Mouse (Mus musculus): ENCODE measurements around the gene Spock1. TPM values are rescaled to one million over a fixed set of nuclear protein-coding genes. Genes with fewer than 3 reads are reported as not detected.
A peak's percentile ranks its signal among the peaks of the same experiment; 100 is the strongest.

Gene Spock1
- polyA plus RNA-seq, 1 experiment from 2014 or later, result 97.3 TPM

DNA sequence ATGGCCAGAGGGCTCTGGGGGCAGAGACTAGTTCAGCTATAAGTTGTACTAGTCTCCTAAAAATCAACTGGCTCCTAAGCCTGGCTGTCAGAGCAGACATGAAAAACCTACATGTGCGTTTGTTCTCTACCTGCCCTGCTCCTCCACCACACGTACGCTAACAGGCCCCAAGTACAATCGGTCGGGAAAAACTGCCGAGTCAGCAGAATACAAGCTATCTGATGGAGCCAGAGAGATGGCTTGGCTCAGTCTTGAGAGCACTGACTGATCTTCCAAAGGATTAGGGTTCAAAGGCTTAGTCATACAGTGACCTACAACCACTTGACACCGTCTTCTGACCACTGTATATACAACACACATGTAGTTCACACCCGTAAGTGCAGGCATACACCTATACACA is 339.7 kb downstream of the Spock1 start:
- WGBS, result 94% methylated on average over 8 of the region's 8 CpGs
- no peaks in the 10 kb centered on the region for H3K27me3 ChIP-seq
- H3K9ac ChIP-seq, result no peak overlapping the region
- H3K4me3 ChIP-seq, result no peak overlapping the region
- no peak overlapping the region for H3K27ac ChIP-seq (replicated peaks)
- H3K36me3 ChIP-seq, result no peaks in the 10 kb centered on the region
- 0 out of 2 replicates have a peak, but pooled peaks cover 4% of the 10 kb centered on the region for H3K4me1 ChIP-seq (replicated peaks)
- H3K9me3 ChIP-seq, result no peaks in the 10 kb centered on the region
- no peak overlapping the region for H3K4me2 ChIP-seq
- ATAC-seq (ENCODE audit: low FRiP score, low read depth), result no peak

DNA sequence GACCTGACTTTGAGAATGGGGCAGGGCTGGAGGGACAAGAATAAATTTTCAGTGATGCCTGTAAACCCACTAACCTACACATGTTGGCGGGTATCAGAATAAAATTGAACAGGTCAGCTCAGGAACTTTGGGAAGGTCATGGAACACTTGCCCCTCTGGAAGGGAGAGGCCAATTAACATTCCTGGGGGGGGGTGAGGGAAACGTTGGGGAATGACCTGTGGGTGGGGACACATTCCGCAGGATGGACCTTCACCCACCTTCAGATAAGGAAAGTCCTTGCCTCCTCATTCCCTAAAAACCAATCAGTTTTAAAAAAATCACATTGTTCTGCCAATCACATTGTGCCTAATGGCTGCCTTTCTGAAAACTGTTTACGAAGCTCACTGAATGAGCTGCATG is 352.9 kb downstream of the Spock1 start:
- no peaks in the 10 kb centered on the region for H3K4me1 ChIP-seq (replicated peaks)
- H3K27ac ChIP-seq (replicated peaks), result no peak overlapping the region
- 76% methylated on average over 4 of the region's 4 CpGs for WGBS
- H3K9me3 ChIP-seq, result no peaks in the 10 kb centered on the region
- no peaks in the 10 kb centered on the region for H3K27me3 ChIP-seq
- H3K4me3 ChIP-seq, result no peak overlapping the region
- H3K36me3 ChIP-seq, result no peaks in the 10 kb centered on the region
- no peak overlapping the region for H3K4me2 ChIP-seq
- no peak for ATAC-seq (ENCODE audit: low FRiP score, low read depth)
- no peak overlapping the region for H3K9ac ChIP-seq

DNA sequence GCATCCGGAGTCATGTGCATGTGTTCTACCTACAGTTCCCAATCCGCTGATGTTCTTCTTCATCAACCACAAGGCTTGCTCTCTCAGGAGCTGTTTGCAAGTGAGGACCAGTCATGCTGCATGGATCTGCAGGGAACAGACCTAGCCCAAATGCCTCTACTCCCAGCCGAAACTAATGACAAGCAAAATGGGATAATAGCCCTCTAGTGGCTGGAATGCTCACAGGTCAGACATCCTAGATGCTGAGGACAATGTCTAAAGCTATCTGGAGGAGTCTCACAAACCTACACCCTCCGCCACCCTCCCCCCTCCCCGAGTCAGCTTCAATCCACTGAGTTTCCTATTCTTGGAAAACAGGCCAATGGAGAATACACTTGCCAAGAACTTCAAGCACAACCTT is 358.4 kb downstream of the Spock1 start:
- H3K9ac ChIP-seq, result no peak overlapping the region
- H3K27ac ChIP-seq (replicated peaks), result no peak overlapping the region
- H3K4me3 ChIP-seq, result no peak overlapping the region
- H3K4me2 ChIP-seq, result no peak overlapping the region
- H3K36me3 ChIP-seq, result no peaks in the 10 kb centered on the region
- no peak for ATAC-seq (ENCODE audit: low FRiP score, low read depth)
- no peaks in the 10 kb centered on the region for H3K27me3 ChIP-seq
- H3K9me3 ChIP-seq, result no peaks in the 10 kb centered on the region
- H3K4me1 ChIP-seq (replicated peaks), result 0 out of 2 replicates have a peak, but pooled peaks cover 4% of the 10 kb centered on the region
- WGBS, result 25% methylated on average over 5 of the region's 5 CpGs

DNA sequence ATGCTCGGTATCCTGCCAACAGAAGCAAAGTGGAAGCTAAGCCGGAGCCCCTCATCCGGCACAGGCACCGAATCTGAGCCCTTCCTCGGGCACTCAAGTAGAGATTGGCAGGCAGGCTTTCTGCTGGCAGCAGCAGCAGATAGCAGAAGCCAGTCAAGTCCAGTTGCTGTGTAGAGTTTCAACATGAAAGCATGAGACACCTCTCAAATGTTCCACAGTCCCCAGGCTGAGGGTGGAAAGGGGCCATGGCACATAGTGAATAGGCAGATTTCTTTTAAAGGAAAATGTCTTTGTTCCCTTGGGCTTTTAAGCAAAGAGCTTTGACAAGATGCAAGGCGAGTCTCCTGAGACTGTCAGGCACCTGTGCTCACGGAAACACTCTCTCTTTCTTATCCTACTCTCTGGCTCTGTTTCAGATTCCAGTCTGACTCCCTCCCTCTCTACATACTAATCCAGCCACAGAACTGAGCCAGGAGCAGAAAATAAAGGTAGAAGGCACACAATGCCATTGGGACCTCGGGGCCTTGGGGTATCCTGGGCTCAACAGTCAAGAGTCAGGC is 371.1 kb downstream of the Spock1 start:
- no peaks in the 10 kb centered on the region for H3K27me3 ChIP-seq
- no peaks in the 10 kb centered on the region for H3K9me3 ChIP-seq
- no peaks in the 10 kb centered on the region for H3K36me3 ChIP-seq
- WGBS, result 70% methylated on average over 8 of the region's 8 CpGs
- H3K9ac ChIP-seq, result no peak overlapping the region
- ATAC-seq (ENCODE audit: low FRiP score, low read depth), result no peak
- H3K4me2 ChIP-seq, result no peak overlapping the region
- H3K4me3 ChIP-seq, result no peak overlapping the region
- H3K4me1 ChIP-seq (replicated peaks), result no peaks in the 10 kb centered on the region
- H3K27ac ChIP-seq (replicated peaks), result no peak overlapping the region

DNA sequence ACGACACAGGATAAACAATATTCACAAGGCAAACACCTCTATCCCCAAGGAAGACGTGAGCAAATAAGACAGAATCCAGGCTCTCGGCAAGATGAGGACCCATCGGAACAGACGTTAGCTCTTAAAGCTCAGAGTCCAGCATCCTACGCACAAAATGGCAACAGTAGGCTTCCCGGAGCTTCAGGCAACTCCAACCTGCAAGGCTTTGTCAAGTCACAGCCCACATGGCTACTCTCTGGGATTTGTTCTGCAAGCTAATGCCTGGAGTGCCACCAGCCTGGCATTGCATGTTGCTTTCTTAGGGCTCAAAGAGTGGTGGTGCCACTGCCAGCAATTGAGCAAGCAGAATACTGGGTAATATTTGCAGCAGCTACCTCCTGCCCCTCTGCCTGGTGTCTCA is 373.8 kb downstream of the Spock1 start:
- 87% methylated on average over 7 of the region's 7 CpGs for WGBS

DNA sequence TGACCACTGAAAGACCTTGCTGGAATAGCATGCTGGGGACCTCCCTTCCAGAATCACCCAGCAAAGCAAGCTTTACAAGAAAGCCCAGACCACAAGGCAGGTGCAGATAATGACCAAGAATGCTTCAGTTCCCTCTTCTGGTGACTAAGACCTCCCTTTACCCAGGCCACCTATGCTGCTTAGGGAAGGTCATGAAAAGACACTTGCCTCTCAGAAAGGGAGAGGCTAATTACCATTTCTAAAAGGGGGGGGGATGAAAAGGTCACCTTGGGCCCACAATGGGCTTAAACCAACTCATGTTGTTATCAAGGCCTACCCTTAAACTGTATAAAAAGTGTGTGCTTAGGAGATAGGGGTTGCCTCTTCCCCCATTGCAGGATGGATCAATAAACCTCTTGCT is 382.2 kb downstream of the Spock1 start:
- no peak for ATAC-seq (ENCODE audit: low FRiP score, low read depth)
- Histone ChIP-seq H3K36me3 (no peaks in the 10 kb centered on the region), H3K27me3 (no peaks in the 10 kb centered on the region), H3K4me1 (replicated peaks) (no peaks in the 10 kb centered on the region), H3K27ac (replicated peaks) (no peak overlapping the region), H3K4me3 (no peak overlapping the region), H3K4me2 (no peak overlapping the region), H3K9me3 (no peaks in the 10 kb centered on the region), H3K9ac (no peak overlapping the region)

More for the DNA sequence above, 373.8 kb downstream of the Spock1 start:
- Histone ChIP-seq H3K27ac (replicated peaks) (no peak overlapping the region), H3K27me3 (no peaks in the 10 kb centered on the region), H3K4me1 (replicated peaks) (no peaks in the 10 kb centered on the region), H3K4me2 (no peak overlapping the region), H3K4me3 (no peak overlapping the region), H3K36me3 (no peaks in the 10 kb centered on the region), H3K9me3 (no peaks in the 10 kb centered on the region), H3K9ac (no peak overlapping the region)
- ATAC-seq (ENCODE audit: low FRiP score, low read depth), result no peak

DNA sequence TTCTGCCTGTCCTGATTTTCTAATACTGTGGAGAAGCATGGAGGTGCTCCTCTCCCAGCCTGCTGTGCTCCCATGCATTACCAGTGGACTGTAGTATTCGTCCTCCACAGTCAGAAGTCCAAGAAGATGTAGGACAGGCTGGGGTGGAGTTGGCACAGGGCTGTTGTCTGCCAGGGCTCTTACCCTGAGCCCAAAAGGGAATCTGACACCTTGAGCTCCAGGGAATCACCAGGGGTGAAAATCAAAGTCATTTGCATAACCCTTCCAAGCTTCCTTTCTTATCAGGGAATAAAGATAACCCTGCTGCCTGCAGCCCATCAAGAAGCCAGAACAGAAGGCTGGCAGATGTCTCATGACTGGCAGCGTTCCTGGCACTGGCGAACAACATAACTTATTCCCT is 383.6 kb downstream of the Spock1 start:
- Histone ChIP-seq H3K4me1 (replicated peaks) (peaks cover 8% of the 10 kb centered on the region), H3K27me3 (no peaks in the 10 kb centered on the region), H3K4me2 (no peak overlapping the region), H3K4me3 (no peak overlapping the region), H3K27ac (replicated peaks) (no peak overlapping the region), H3K9ac (no peak overlapping the region), H3K36me3 (no peaks in the 10 kb centered on the region), H3K9me3 (no peaks in the 10 kb centered on the region)
- 76% methylated on average over 3 of the region's 3 CpGs for WGBS
- no peak for ATAC-seq (ENCODE audit: low FRiP score, low read depth)

DNA sequence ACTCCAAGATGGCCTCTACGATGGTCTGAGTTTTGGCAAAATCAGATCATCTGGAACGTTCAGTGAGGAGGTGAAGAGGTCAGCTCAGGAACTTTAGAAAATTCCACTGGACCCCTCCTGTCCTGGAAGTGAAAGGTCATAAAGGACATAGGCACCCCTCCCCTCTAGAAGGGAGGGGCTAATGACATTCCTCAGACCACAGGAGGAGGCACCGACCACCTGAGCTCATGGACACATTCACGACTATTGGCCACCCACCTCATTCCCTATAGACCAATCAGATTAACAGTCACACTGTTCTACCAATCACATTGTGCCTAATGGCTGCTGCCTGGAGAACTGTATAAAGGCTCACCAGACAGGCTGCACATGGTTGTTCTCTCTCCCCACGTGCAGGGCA is 384.8 kb downstream of the Spock1 start:
- no peak overlapping the region for H3K9ac ChIP-seq
- H3K27me3 ChIP-seq, result no peaks in the 10 kb centered on the region
- no peak overlapping the region for H3K27ac ChIP-seq (replicated peaks)
- H3K4me1 ChIP-seq (replicated peaks), result peaks cover 10% of the 10 kb centered on the region
- H3K36me3 ChIP-seq, result no peaks in the 10 kb centered on the region
- WGBS, result 86% methylated on average over 5 of the region's 5 CpGs
- H3K4me3 ChIP-seq, result no peak overlapping the region
- no peaks in the 10 kb centered on the region for H3K9me3 ChIP-seq
- no peak for ATAC-seq (ENCODE audit: low FRiP score, low read depth)
- no peak overlapping the region for H3K4me2 ChIP-seq

DNA sequence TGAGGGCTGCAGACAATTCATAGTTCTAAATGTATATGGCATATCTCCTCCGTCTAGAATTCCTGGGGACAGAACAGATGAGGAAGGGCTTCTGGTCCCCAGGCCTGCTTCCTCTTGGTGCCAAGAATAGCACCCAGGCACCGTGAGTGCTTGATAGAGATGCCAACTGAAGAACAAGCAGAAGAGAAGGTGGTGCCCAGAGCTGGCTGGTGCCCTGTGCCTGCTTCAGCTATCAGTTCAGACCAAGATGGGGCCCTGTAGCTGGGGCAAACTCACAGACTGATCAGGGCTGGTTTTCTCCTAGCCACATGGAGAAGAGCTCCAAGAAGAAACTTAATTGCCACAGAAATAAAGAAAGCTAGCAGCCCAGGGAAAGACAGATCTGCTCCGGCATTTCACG is 385.8 kb downstream of the Spock1 start:
- H3K27me3 ChIP-seq, result no peaks in the 10 kb centered on the region
- H3K9ac ChIP-seq, result no peak overlapping the region
- H3K4me3 ChIP-seq, result no peak overlapping the region
- no peak overlapping the region for H3K4me2 ChIP-seq
- ATAC-seq (ENCODE audit: low FRiP score, low read depth), result no peak
- no peaks in the 10 kb centered on the region for H3K36me3 ChIP-seq
- no peak overlapping the region for H3K27ac ChIP-seq (replicated peaks)
- no peaks in the 10 kb centered on the region for H3K9me3 ChIP-seq
- H3K4me1 ChIP-seq (replicated peaks), result peaks cover 10% of the 10 kb centered on the region
- WGBS, result 79% methylated on average over 4 of the region's 4 CpGs

DNA sequence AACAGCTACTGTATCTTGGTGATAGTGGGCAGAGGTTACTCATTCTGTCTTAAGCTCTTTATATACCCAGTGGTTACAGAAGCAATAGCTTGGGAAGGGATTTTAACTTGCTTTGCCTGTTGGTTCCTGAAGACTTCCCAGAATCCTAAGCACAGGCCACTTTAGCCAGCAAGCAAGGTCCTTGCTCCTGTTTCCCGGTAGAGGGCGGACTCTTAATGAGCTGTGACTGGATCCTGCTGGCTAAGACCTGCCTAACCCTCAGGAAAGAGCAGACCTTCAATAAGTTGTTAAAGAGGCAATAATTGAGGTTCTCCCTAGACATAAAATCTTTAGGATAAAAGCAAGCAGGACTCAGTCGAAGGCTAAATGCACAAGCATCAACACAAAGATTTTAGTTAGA is 387.0 kb downstream of the Spock1 start:
- peak; percentile 72; the same call in 1 of the 2 replicates for ATAC-seq (ENCODE audit: low FRiP score, low read depth)
- Histone ChIP-seq H3K27ac (replicated peaks) (no peak overlapping the region), H3K9me3 (no peaks in the 10 kb centered on the region), H3K9ac (no peak overlapping the region), H3K27me3 (no peaks in the 10 kb centered on the region), H3K4me2 (no peak overlapping the region), H3K36me3 (no peaks in the 10 kb centered on the region), H3K4me1 (replicated peaks) (peaks cover 11% of the 10 kb centered on the region), H3K4me3 (no peak overlapping the region)
- WGBS, result 12% methylated on average over 3 of the region's 3 CpGs

DNA sequence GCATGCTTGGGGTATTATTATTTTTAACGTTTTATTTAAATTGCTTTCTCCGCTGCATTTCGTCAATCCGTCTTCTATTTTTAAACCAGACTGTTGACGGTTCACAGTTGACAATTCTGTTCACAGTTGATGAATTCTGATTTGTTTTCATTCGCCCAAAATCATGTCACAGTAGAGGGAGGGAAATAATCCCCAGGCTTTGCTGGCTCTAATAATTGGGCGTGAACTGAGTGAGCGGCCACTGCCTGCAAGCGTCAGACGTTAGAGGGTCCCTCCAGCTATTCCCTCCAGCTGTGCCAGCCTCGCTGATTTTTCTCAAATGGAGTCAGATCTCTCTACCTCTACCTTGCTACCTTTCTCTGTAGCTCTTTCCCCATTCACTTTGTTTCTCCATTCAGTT is 388.3 kb downstream of the Spock1 start:
- ATAC-seq (ENCODE audit: low FRiP score, low read depth), result 0 out of 2 replicates have a peak, but pooled peaks have one; percentile 28
- Histone ChIP-seq H3K4me3 (no peak overlapping the region), H3K4me2 (0 out of 2 replicates have a peak overlapping the region, but pooled peaks have one; percentile 2), H3K9me3 (no peaks in the 10 kb centered on the region), H3K36me3 (no peaks in the 10 kb centered on the region), H3K4me1 (replicated peaks) (peaks cover 13% of the 10 kb centered on the region), H3K27me3 (no peaks in the 10 kb centered on the region), H3K27ac (replicated peaks) (no peak overlapping the region), H3K9ac (no peak overlapping the region)
- 42% methylated on average over 11 of the region's 11 CpGs for WGBS

DNA sequence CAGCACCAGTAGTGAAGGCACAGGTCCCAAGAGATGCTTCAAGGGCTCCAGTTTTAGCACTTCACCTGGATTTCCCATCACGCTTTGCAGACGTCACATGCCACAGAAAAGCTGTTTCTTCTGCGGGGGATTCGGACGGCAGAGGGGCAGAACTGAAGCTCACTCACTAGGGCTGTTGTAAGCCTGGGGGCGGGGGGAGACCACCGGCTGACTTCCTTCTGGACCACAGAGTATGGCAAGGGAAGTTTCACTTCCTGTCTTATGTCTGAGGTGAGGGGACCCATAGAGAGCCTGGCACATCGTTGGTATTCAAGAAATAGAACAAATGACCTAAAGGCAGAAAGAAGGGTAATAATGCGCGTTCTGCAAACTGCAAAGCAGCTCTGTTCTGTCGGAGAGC is 392.4 kb downstream of the Spock1 start:
- no peak overlapping the region for H3K4me2 ChIP-seq
- peaks cover 16% of the 10 kb centered on the region for H3K4me1 ChIP-seq (replicated peaks)
- H3K9ac ChIP-seq, result no peak overlapping the region
- ATAC-seq (ENCODE audit: low FRiP score, low read depth), result no peak
- 78% methylated on average over 11 of the region's 11 CpGs for WGBS
- no peaks in the 10 kb centered on the region for H3K9me3 ChIP-seq
- no peaks in the 10 kb centered on the region for H3K27me3 ChIP-seq
- H3K4me3 ChIP-seq, result no peak overlapping the region
- H3K36me3 ChIP-seq, result no peaks in the 10 kb centered on the region
- H3K27ac ChIP-seq (replicated peaks), result no peak overlapping the region

DNA sequence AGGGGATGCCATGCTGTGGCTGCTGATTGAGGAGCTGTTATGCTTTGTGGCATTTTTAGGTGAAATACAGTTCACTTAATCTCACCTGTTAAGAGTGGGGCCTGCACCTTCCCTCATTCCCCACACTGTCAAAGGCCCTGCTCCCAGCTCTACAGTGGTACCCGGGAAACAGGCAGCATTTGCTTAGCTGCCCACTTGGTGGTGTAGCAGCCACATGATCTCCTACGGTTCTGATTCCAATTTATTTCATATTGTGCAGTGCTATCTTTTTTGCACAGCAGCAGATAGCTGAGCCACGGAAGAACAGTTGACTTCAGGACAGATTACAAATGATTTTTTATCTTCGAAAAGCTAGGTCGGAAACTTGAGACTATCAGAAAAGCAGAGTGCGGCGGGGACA is 406.6 kb downstream of the Spock1 start:
- Histone ChIP-seq H3K9ac (no peak overlapping the region), H3K4me2 (no peak overlapping the region), H3K27ac (replicated peaks) (no peak overlapping the region), H3K36me3 (no peaks in the 10 kb centered on the region), H3K27me3 (no peaks in the 10 kb centered on the region), H3K9me3 (no peaks in the 10 kb centered on the region), H3K4me1 (replicated peaks) (0 out of 2 replicates have a peak, but pooled peaks cover 4% of the 10 kb centered on the region), H3K4me3 (no peak overlapping the region)
- ATAC-seq (ENCODE audit: low FRiP score, low read depth), result peak; percentile 71; the same call in 1 of the 2 replicates
- WGBS, result 77% methylated on average over 7 of the region's 7 CpGs

All from hindbrain, embryonic 15.5 days (tissue).